Mouse (Mus musculus): Measurements from ENCODE around the gene Vmn2r3. TPM values are rescaled to one million over a fixed set of nuclear protein-coding genes. Genes with fewer than 3 reads are reported as not detected.
"Not testable (repeated sequence)": the region's sequence is repeated elsewhere in the genome, so short reads cannot be mapped to it uniquely, and the experiment has no call there.

Vmn2r3 gene
- not detected for total RNA-seq (2021)

- DNase-seq: no peak
These were observed at the start of gene Vmn2r3 for GRCm38 (mm10) chr3:64289609-64290008. Vmn2r3 (minus strand) TSS chr3:64289709.

- DNase-seq: no peak
These were observed 43.0 kb upstream of the Vmn2r3 start for GRCm38 (mm10) chr3:64332548-64332947.

DNA sequence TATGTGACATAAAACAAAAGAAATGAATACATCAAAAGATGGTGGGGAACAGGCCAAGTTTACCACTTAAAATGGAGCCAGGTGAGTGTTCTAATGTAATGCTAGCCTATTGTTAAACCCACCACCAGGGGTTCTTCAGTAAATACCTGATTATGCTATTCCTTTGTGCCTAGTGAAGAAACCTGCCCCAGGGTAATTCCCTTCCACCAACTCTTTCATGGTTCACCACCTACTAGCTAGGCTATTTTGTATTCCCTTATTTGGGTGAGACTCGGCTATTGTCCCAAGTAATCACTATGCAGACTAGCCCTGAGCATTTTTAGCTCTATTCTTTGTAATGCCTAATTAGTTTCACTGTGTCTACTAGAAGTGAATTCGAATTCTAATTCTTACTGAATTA lies 32.3 kb upstream of the Vmn2r3 start:
- no peak for DNase-seq

DNA sequence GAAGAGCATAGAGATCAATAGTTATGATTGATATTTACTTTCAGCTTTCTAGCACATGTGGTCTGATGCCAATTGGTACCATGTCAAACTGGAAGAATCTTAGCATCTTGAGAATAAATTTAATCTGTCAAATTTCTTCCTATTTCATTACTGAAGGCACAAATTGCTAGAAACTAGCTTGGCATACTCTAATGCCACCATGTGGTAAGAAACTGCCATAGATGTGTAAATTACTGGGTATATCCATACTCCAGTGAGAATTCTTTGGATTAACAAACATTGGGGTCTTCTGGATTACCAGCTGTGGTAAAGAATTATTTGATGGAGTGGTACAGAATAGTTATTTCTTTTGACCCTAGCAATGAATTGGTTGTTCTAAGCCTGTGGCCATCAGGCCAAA lies 17.3 kb upstream of the Vmn2r3 start:
- DNase-seq: no peak

DNA sequence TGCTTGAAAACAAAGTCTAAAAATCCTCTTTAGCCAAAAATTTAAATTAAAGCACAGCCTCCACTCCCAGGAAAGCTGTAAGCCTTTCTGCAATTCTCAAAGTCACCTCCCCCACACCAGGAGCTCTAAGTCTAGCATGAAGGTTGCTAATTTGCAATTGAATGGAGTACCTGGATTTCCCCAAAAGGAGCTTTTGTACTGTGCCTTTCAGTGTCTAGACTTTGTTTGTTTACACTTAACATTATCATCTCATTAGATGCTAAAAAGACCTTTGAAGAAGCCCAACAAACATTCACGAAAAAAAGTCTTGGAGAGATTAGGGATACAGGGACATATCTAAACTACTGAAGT lies 23.8 kb downstream of the Vmn2r3 start:
- DNase-seq: no peak

GRCm38 (mm10) chr3:64265056-64265761 lies 24.3 kb downstream of the Vmn2r3 start:
- DNase-seq: not testable (repeated sequence)

DNA sequence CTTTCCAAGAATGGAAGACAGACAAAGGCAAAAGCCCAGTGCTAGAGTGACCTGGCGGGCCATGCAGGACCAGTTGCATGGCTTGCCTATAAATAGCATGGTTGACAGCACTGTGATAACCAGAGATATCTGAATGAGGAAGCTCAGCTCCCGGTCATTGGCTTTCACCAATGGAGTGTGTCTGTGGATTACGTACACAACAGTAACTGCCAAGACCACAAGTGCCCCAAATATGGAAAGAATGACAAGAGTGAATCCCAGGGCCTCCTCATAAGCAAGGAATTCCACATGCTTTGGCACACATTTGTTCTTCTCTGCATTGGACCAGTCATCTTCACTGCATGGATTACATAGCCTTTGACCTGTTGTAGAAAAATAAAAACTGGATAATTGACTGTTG lies 29.9 kb downstream of the Vmn2r3 start:
- DNase-seq: no peak

DNA sequence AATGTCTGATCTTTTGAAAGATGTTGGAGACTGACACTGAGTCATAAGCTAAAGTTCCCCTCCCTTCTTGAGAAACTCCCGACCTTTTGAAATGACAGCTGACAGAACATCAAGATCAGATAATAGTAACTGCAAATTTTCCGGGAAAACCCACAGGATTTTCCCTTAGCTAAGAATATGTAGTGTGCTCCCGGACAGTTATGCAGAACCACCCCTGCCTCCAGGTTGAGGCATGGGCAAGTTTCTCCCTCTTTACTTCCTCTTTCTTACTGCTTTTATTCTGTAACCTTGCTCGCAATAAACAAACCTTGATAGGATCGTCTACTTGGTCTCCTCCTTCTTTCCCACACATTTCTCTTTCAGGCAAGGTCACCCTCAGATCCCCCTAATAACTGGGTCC lies 37.9 kb downstream of the Vmn2r3 start:
- no peak for DNase-seq

- DNase-seq: not testable (repeated sequence)
These were observed 39.0 kb downstream of the Vmn2r3 start for GRCm38 (mm10) chr3:64250461-64250860.

DNA sequence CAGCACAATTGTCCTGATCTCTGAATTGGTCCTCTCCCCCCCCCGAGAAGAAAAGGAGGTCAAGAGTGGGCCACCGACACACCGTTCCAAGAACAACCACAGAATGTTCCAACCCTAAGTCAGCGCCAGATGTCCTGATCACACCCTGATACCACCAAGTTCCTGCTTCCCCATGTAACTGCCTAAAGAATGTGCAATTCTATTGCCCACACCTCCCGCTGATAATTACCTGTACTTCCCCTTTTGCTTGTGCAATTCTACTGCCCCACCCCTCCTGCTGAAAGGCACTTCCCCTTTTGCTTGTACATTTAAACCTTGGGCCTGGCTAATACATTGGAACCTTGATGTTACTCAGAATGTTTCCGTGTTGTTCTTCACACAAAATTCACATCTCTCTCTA lies 54.0 kb downstream of the Vmn2r3 start:
- DNase-seq: not testable (repeated sequence)

DNA sequence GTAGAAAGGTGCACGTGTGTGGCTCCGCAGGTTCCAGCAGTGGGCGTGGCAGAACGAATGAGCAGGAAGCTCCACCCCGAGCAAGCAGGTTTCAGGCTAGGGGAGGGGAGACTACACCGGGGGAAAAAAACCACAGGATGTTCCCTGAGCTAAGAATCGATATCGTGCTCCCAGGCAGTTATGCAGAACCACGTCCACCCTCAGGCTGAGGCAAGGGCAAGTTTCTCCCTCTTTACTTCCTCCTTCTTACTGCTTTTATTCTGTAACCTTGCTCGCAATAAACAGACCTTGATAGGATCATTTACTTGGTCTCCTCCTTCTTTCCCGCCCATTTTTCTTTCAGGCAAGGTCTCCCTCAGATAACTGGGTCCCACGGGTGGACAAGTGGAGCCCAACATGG lies 55.9 kb downstream of the Vmn2r3 start:
- DNase-seq: not testable (repeated sequence)

GRCm38 (mm10) chr3:64227243-64227642 lies 62.3 kb downstream of the Vmn2r3 start:
- DNase-seq: no peak

Other genes starting within 250 kb of the Vmn2r3 start
- under 1 TPM; 0.30 to 0.45 TPM for gene Vmn2r1, start 208.2 kb downstream of the Vmn2r3 start, total RNA-seq (2021)
- not detected for gene Vmn2r2, start 147.8 kb downstream of the Vmn2r3 start, total RNA-seq (2021)
- not detected for gene Vmn2r4, start 125.7 kb upstream of the Vmn2r3 start, total RNA-seq (2021)
- under 1 TPM in 1 of 2 experiments, not detected in 1; 0.07 TPM for gene Vmn2r5, start 220.1 kb upstream of the Vmn2r3 start, total RNA-seq (2021)

Data from layer of hippocampus, postnatal 36 days (tissue).